Mouse (Mus musculus): ENCODE results near the gene Stx18.

GRCm38 (mm10) chr5:38062709-38063108 lies 24.2 kb downstream of the Stx18 start:
- TF ChIP-seq POLR2A (IDR thresholded peaks at IDR 0.05; ENCODE audit: control insufficient read depth, low read depth, low read length) (no peak), CTCF (IDR thresholded peaks at IDR 0.05; ENCODE audit: control insufficient read depth, insufficient read depth, insufficient replicate concordance, low read depth, low read length) (no peak)

All from testis, adult 2 months (tissue).